Mouse (Mus musculus) monocyte, adult 5-6 weeks (primary cell): ENCODE data around the gene Pbrm1. TPM values are rescaled to one million over a fixed set of nuclear protein-coding genes. Genes with fewer than 3 reads are reported as not detected.

ENCODE experiments used
- ATAC-seq: fragments of 153-309, 156-312 bp; replicated peaks from 2 replicates; pipeline ENCODE4 v1.8.0; 2017; ENCODE audit warnings: mild to moderate bottlenecking; ENCODE audit not compliant: low TSS enrichment, insufficient number of reproducible peaks, severe bottlenecking, poor library complexity, low FRiP score
- total RNA-seq: library from RNA; stranded (forward); fragments of 200-1000, 200-491, 200-594 nt; gene quantifications from 3 replicates; pipeline ENCODE4 v1.2.3, GENCODE M21; 2017

The Pbrm1 gene
- total RNA-seq, 1 experiment from 2014 or later, result 41.7 TPM

GRCm38 (mm10) chr14:31069086-31069733 is 50.3 kb downstream of the Pbrm1 start:
- no peak for ATAC-seq

GRCm38 (mm10) chr14:31078597-31079208 is 59.8 kb downstream of the Pbrm1 start:
- no peak for ATAC-seq

- ATAC-seq, result no peak
These were observed 60.5 kb downstream of the Pbrm1 start for GRCm38 (mm10) chr14:31079313-31080028.

GRCm38 (mm10) chr14:31081147-31081546 is 62.2 kb downstream of the Pbrm1 start:
- ATAC-seq, result no peak

- ATAC-seq, result no peak
These were observed 68.5 kb downstream of the Pbrm1 start for GRCm38 (mm10) chr14:31087433-31087832.

GRCm38 (mm10) chr14:31088515-31088914 is 69.6 kb downstream of the Pbrm1 start:
- no peak for ATAC-seq

- ATAC-seq, result no peak
These were observed 71.0 kb downstream of the Pbrm1 start for GRCm38 (mm10) chr14:31089918-31090317.

GRCm38 (mm10) chr14:31105156-31105555 is 86.2 kb downstream of the Pbrm1 start:
- no peak for ATAC-seq

- ATAC-seq, result no peak
These were observed 91.7 kb downstream of the Pbrm1 start for GRCm38 (mm10) chr14:31110613-31111012.

- ATAC-seq, result no peak
These were observed 93.2 kb downstream of the Pbrm1 start for GRCm38 (mm10) chr14:31112187-31112586.

GRCm38 (mm10) chr14:31114011-31114410 is 95.1 kb downstream of the Pbrm1 start:
- ATAC-seq, result no peak

- ATAC-seq, result no peak
These were observed 96.6 kb downstream of the Pbrm1 start for GRCm38 (mm10) chr14:31115522-31115921.

GRCm38 (mm10) chr14:31125106-31126075 is 106.5 kb downstream of the Pbrm1 start:
- ATAC-seq, result no peak

- ATAC-seq, result no peak
These were observed 107.9 kb downstream of the Pbrm1 start for GRCm38 (mm10) chr14:31126826-31127225.

GRCm38 (mm10) chr14:31128101-31128825 is 109.3 kb downstream of the Pbrm1 start:
- ATAC-seq, result peak; percentile 10; the same call in 1 of the 2 replicates

- peak; percentile 94 for ATAC-seq
These were observed 109.9 kb downstream of the Pbrm1 start, which contains the start of gene Smim4 for GRCm38 (mm10) chr14:31128826-31129219. Gene Smim4, minus strand, starts transcription at chr14:31128956.

GRCm38 (mm10) chr14:31129326-31130235 is 110.6 kb downstream of the Pbrm1 start:
- no peak for ATAC-seq
